Mouse (Mus musculus): ENCODE measurements around the gene Zfp526. TPM values are rescaled to one million over a fixed set of nuclear protein-coding genes. Genes with fewer than 3 reads are reported as not detected.

The Zfp526 gene
- polyA plus RNA-seq, 1 experiment from 2014 or later = 3.4 TPM

DNA sequence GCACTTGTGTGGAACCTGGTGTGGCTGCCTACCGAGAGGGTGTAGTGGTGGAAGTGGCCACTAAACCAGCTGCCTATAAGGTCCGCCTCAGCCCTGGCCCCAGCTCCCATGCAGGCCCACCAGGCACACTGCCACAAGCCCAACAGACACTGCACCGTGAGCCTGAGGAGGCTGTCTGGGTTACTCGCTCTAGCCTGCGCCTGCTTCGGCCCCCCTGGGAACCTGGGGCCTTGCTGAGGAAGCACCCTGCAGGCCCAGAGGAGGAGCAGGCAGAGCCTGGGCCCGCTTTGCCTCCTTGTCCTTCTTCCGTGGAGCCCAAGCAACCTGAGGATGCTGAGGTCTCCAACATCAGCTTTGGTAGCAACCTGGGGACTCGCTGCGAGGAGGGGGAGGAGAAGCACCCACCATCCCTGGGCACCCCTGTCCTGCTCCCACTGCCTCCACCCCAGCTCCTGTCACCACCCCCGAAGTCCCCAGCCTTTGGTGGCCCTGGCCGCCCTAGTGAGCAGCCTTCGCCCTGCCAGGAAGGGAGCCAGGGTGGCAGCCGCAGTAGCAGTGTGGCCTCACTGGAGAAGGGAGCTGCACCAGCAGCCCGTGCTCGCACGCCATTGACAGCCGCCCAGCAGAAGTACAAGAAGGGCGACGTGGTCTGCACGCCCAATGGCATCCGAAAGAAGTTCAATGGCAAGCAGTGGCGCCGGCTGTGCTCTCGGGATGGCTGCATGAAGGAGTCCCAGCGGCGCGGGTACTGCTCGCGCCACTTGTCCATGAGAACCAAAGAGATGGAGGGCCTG, 50.6 kb downstream of the Zfp526 start:
- H3K4me1 ChIP-seq (ENCODE audit: control insufficient read depth, insufficient read depth, low read length) = peaks cover 18% of the 10 kb centered on the region
- ATAC-seq (ENCODE audit: insufficient number of reproducible peaks, low FRiP score, low TSS enrichment, low read depth) = no peak
- H3K36me3 ChIP-seq (ENCODE audit: control insufficient read depth, insufficient read depth, low read length) = peaks cover 14% of the 10 kb centered on the region
- H3K9me3 ChIP-seq (ENCODE audit: control insufficient read depth, low read length) = no peaks in the 10 kb centered on the region
- no peak overlapping the region; the same call in 1 of the 2 replicates for H3K27ac ChIP-seq (replicated peaks; ENCODE audit: low read depth, low read length)
- H3K4me3 ChIP-seq (ENCODE audit: low read depth, low read length) = no peak overlapping the region
- 0 out of 2 replicates have a peak overlapping the region, but pooled peaks have one; percentile 9 for H3K9ac ChIP-seq (ENCODE audit: low read length)
- H3K27me3 ChIP-seq (ENCODE audit: control insufficient read depth, insufficient read depth, low read length) = no peaks in the 10 kb centered on the region
- 85% methylated on average over 30 of the region's 30 CpGs for WGBS
- no peak overlapping the region for H3K4me2 ChIP-seq (ENCODE audit: low read depth, severe bottlenecking)
- DNase-seq (ENCODE audit: low spot score) = no peak

DNA sequence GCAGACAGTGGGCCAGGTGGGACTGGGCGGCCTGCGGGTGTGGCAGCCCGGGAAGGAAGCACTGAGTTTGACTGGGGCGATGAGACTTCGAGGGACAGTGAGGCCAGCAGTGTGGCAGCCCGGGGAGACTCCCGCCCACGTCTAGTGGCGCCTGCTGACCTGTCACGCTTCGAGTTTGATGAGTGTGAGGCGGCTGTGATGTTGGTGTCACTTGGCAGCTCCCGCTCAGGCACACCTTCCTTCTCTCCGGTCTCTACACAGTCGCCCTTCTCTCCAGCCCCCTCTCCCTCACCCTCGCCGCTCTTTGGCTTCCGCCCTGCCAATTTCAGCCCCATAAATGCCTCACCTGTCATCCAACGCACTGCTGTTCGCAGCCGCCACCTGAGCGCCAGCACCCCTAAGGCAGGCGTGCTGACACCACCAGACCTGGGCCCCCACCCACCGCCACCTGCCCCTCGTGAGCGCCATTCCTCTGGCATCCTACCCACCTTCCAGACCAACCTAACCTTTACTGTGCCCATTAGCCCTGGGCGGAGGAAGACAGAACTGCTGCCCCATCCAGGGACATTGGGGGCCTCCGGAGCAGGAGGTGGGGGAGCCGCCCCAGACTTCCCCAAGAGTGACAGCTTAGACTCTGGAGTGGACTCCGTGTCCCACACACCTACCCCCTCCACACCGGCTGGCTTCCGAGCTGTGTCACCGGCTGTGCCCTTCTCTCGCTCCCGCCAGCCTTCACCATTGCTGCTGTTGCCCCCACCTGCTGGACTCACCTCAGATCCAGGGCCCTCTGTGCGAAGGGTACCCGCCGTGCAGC, 51.4 kb downstream of the Zfp526 start:
- no peak overlapping the region for H3K4me3 ChIP-seq (ENCODE audit: low read depth, low read length)
- H3K4me1 ChIP-seq (ENCODE audit: control insufficient read depth, insufficient read depth, low read length) = peaks cover 19% of the 10 kb centered on the region
- ATAC-seq (ENCODE audit: insufficient number of reproducible peaks, low FRiP score, low TSS enrichment, low read depth) = no peak
- no peaks in the 10 kb centered on the region for H3K27me3 ChIP-seq (ENCODE audit: control insufficient read depth, insufficient read depth, low read length)
- H3K9me3 ChIP-seq (ENCODE audit: control insufficient read depth, low read length) = no peaks in the 10 kb centered on the region
- peaks cover 14% of the 10 kb centered on the region for H3K36me3 ChIP-seq (ENCODE audit: control insufficient read depth, insufficient read depth, low read length)
- H3K27ac ChIP-seq (replicated peaks; ENCODE audit: low read depth, low read length) = no peak overlapping the region
- H3K4me2 ChIP-seq (ENCODE audit: low read depth, severe bottlenecking) = no peak overlapping the region
- DNase-seq (ENCODE audit: low spot score) = no peak
- 86% methylated on average over 38 of the region's 38 CpGs for WGBS
- H3K9ac ChIP-seq (ENCODE audit: low read length) = no peak overlapping the region

DNA sequence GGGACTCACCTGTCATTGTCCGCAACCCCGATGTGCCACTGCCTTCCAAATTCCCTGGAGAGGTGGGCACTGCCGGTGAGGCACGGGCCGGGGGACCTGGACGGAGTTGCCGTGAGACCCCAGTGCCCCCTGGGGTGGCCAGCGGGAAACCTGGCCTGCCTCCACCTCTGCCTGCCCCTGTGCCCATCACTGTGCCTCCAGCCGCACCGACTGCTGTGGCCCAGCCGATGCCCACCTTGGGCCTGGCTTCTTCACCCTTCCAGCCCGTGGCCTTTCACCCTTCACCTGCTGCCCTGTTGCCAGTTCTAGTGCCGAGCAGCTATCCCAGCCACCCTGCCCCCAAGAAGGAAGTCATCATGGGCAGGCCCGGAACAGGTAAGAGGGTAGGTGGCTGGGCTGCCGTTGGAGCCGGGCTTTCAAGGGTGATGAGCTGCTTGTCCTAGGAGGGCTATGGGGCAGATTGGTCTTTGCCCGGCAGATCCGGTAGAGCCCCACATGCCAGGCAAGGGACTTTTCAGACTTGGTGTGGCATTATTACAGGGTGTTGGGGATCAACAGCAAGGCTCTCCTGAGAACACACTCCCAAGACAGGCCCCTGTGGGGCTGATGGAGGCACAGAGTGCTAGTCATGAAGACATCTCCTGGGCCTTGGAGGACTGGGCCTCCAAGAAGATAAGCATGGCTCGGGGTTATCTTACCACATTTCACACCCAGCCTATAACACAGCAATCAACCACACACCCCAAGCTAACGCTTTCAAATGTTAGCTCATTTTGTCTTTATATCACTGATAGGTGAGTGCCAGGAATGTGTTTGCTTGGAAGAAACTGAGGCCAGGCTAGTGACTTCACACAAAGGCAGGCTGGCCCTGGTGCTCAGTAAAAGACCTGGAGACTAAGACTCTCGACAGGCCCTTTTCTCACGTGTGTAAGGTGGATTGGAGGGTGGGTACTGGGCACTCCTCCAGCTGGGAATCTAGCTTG, 52.3 kb downstream of the Zfp526 start:
- Histone ChIP-seq H3K9me3 (ENCODE audit: control insufficient read depth, low read length) (no peaks in the 10 kb centered on the region), H3K27ac (replicated peaks; ENCODE audit: low read depth, low read length) (no peak overlapping the region), H3K36me3 (ENCODE audit: control insufficient read depth, insufficient read depth, low read length) (peaks cover 14% of the 10 kb centered on the region), H3K4me1 (ENCODE audit: control insufficient read depth, insufficient read depth, low read length) (peaks cover 22% of the 10 kb centered on the region), H3K27me3 (ENCODE audit: control insufficient read depth, insufficient read depth, low read length) (no peaks in the 10 kb centered on the region), H3K9ac (ENCODE audit: low read length) (no peak overlapping the region), H3K4me2 (ENCODE audit: low read depth, severe bottlenecking) (no peak overlapping the region), H3K4me3 (ENCODE audit: low read depth, low read length) (no peak overlapping the region)
- ATAC-seq (ENCODE audit: insufficient number of reproducible peaks, low FRiP score, low TSS enrichment, low read depth) (no peak), DNase-seq (ENCODE audit: low spot score) (no peak)
- 90% methylated on average over 22 of the region's 22 CpGs for WGBS

DNA sequence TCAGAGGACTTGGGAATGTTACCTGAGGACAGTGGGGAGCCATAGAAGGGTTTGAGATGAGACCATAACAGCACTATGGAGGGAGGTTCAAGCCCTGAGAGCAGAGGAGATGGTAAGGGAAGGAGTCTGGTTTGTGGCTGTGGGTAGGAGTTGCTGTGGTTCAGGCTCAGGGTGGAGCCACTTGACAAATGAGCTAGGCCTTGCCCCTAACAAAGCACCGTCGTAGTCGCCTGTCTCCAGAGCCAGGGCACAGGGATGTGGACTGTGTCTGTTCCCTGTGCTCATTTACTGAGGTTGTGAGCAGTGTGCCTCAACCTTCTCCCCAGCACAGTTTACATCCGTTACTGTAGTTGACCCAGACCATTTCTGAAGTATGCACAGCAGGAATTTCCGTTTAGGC, 53.3 kb downstream of the Zfp526 start:
- no peaks in the 10 kb centered on the region for H3K27me3 ChIP-seq (ENCODE audit: control insufficient read depth, insufficient read depth, low read length)
- no peak overlapping the region for H3K4me3 ChIP-seq (ENCODE audit: low read depth, low read length)
- H3K4me2 ChIP-seq (ENCODE audit: low read depth, severe bottlenecking) = no peak overlapping the region
- no peak overlapping the region; the same call in 1 of the 2 replicates for H3K9ac ChIP-seq (ENCODE audit: low read length)
- H3K9me3 ChIP-seq (ENCODE audit: control insufficient read depth, low read length) = no peaks in the 10 kb centered on the region
- DNase-seq (ENCODE audit: low spot score) (no peak), ATAC-seq (ENCODE audit: insufficient number of reproducible peaks, low FRiP score, low TSS enrichment, low read depth) (no peak)
- WGBS = 38% methylated on average over 5 of the region's 5 CpGs
- peak overlapping the region; percentile 30; the same call in 1 of the 2 replicates for H3K27ac ChIP-seq (replicated peaks; ENCODE audit: low read depth, low read length)
- peaks cover 16% of the 10 kb centered on the region for H3K4me1 ChIP-seq (ENCODE audit: control insufficient read depth, insufficient read depth, low read length)
- H3K36me3 ChIP-seq (ENCODE audit: control insufficient read depth, insufficient read depth, low read length) = peaks cover 14% of the 10 kb centered on the region

DNA sequence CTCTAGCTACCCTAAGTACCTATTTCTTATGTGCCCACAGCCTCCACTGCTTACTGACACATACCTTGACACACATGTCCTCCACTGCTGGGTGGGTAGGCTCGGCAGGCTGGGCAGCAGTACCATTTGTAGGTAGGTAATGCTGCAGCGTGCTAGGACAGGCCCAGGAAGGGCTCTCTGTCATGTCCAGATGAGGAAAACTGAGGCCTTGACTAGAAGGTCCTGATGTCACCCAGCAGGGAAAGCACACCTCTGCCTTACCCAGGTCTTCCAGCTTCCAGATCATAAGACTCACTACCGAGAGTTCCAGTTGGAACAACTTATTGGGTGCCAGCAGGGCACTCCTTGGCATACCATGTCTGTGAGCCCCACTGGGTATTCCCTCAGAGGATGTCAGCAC, 53.8 kb downstream of the Zfp526 start:
- Histone ChIP-seq H3K4me1 (ENCODE audit: control insufficient read depth, insufficient read depth, low read length) (peaks cover 18% of the 10 kb centered on the region), H3K4me2 (ENCODE audit: low read depth, severe bottlenecking) (no peak overlapping the region), H3K9ac (ENCODE audit: low read length) (no peak overlapping the region; the same call in 1 of the 2 replicates), H3K4me3 (ENCODE audit: low read depth, low read length) (no peak overlapping the region), H3K27ac (replicated peaks; ENCODE audit: low read depth, low read length) (no peak overlapping the region), H3K27me3 (ENCODE audit: control insufficient read depth, insufficient read depth, low read length) (no peaks in the 10 kb centered on the region), H3K9me3 (ENCODE audit: control insufficient read depth, low read length) (no peaks in the 10 kb centered on the region), H3K36me3 (ENCODE audit: control insufficient read depth, insufficient read depth, low read length) (peaks cover 14% of the 10 kb centered on the region)
- 85% methylated on average over 3 of the region's 3 CpGs for WGBS
- no peak for ATAC-seq (ENCODE audit: insufficient number of reproducible peaks, low FRiP score, low TSS enrichment, low read depth)
- DNase-seq (ENCODE audit: low spot score) = no peak

DNA sequence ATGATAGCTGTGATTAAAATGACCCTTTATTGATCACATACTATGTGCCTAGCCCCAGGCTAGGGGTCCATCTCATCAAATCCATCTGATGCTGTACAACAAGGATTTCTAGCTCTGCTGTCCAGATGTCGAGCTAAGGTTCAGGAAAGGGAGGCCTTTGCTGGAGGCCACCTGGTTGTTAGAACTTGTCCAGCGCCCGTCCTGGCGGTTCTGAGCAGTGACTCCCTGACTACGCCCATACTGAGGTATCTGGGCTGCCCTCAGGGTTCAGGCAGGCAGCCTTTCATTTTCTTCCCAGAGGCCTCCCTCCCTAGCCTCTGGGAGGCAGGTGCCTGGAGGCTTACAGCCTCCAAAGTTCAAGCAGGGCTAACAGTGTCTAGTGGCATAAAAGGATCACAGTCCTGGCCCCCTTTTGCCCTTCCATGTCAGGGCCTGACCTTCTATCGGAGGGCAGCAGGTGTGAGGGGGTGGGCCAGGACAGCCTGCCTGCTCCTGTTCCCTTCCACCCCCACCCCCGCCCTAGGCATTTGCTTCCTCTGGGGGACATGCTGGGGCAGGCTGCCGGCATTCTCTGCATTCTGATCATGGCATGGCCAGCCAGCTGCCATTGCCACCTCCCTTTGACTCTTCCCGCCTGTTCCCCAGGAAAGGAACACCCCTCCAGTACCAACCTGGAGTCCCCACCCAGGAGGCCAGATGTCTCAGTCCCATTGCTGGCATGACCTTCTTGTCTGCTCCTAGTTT, 54.5 kb downstream of the Zfp526 start:
- peak overlapping the region; percentile 45 for H3K9ac ChIP-seq (ENCODE audit: low read length)
- H3K4me3 ChIP-seq (ENCODE audit: low read depth, low read length) = no peak overlapping the region
- no peak overlapping the region for H3K4me2 ChIP-seq (ENCODE audit: low read depth, severe bottlenecking)
- H3K27me3 ChIP-seq (ENCODE audit: control insufficient read depth, insufficient read depth, low read length) = no peaks in the 10 kb centered on the region
- ATAC-seq (ENCODE audit: insufficient number of reproducible peaks, low FRiP score, low TSS enrichment, low read depth) (no peak), DNase-seq (ENCODE audit: low spot score) (no peak)
- peaks cover 25% of the 10 kb centered on the region for H3K4me1 ChIP-seq (ENCODE audit: control insufficient read depth, insufficient read depth, low read length)
- peaks cover 14% of the 10 kb centered on the region for H3K36me3 ChIP-seq (ENCODE audit: control insufficient read depth, insufficient read depth, low read length)
- H3K27ac ChIP-seq (replicated peaks; ENCODE audit: low read depth, low read length) = no peak overlapping the region
- H3K9me3 ChIP-seq (ENCODE audit: control insufficient read depth, low read length) = no peaks in the 10 kb centered on the region
- WGBS = 37% methylated on average over 9 of the region's 9 CpGs

All from limb, embryonic 11.5 days (tissue).